Mouse (Mus musculus) hindbrain, embryonic 11.5 days (tissue): ENCODE results near the gene Atp5g2. TPM values are rescaled to one million over a fixed set of nuclear protein-coding genes. Genes with fewer than 3 reads are reported as not detected.
"Not testable (repeated sequence)": the region's sequence is repeated elsewhere in the genome, so short reads cannot be mapped to it uniquely, and the experiment has no call there.

Experiments used
- ATAC-seq: fragments of 200-750 bp; cut with Nextera tagmentation; 2 replicates; pipeline ENCODE4 v1.8.0; 2017; ENCODE audit warnings: mild to moderate bottlenecking, moderate TSS enrichment, moderate library complexity; ENCODE audit not compliant: low FRiP score
- DNase-seq: peaks from one replicate; pipeline ENCODE4 v3.0.0-alpha.2; 2015; ENCODE audit warnings: low spot score
- H3K27ac ChIP-seq: fragments of 300-500 bp; sonication (generic); 2 replicates; pipeline ENCODE4 v1.5.1; 2014; ENCODE audit warnings: mild to moderate bottlenecking, low read depth, low read length
- H3K27me3 ChIP-seq: fragments of 300-500 bp; sonication (generic); 2 replicates; pipeline ENCODE4 v1.6.1; 2014; ENCODE audit warnings: mild to moderate bottlenecking, low read length, moderate library complexity, mixed read lengths; ENCODE audit not compliant: control insufficient read depth, insufficient read depth
- H3K36me3 ChIP-seq: fragments of 300-500 bp; sonication (generic); 2 replicates; pipeline ENCODE4 v1.6.1; 2014; ENCODE audit warnings: mild to moderate bottlenecking, low read length, moderate library complexity, mixed read lengths; ENCODE audit not compliant: control insufficient read depth, insufficient read depth
- H3K4me1 ChIP-seq: fragments of 300-500 bp; sonication (generic); replicated peaks from 2 replicates; pipeline ENCODE4 v1.6.1; 2014; ENCODE audit warnings: low read length, mixed read lengths; ENCODE audit not compliant: control insufficient read depth, insufficient read depth
- H3K4me2 ChIP-seq: fragments of 300-500 bp; sonication (generic); replicated peaks from 2 replicates; pipeline ENCODE4 v1.6.1; 2014; ENCODE audit warnings: mild to moderate bottlenecking, low read depth, low read length
- H3K4me3 ChIP-seq: fragments of 300-500 bp; sonication (generic); 2 replicates; pipeline ENCODE4 v1.5.1; 2014; ENCODE audit warnings: low read depth, low read length
- H3K9ac ChIP-seq: fragments of 300-500 bp; sonication (generic); 2 replicates; pipeline ENCODE4 v1.6.1; 2014; ENCODE audit warnings: low read depth, low read length
- H3K9me3 ChIP-seq: fragments of 300-500 bp; sonication (generic); 2 replicates; pipeline ENCODE4 v1.6.1; 2016; ENCODE audit warnings: low read length; ENCODE audit not compliant: control insufficient read depth
- WGBS: fragments of 180-500 bp; shearing (Covaris S2); extraction: QIAGEN DNeasy Blood & Tissue Kit; methylation state at CpG from one replicate; pipeline ENCODE4 v1.1.7; 2014; 5-methylcytosine and 5-hydroxymethylcytosine counted together
- polyA plus RNA-seq: library from polyadenylated mRNA; unstranded; fragments of >200 nt; fragmentation: Nextera tagmentation; extraction: Ambion mirVana; gene quantifications from 2 replicates; pipeline ENCODE4 v1.2.1, GENCODE M21; 2014

The Atp5g2 gene
- polyA plus RNA-seq, 1 experiment from 2014 or later = 66.0 TPM

- 0 out of 2 replicates have a peak, but pooled peaks cover under 1% of the 10 kb centered on the region for H3K36me3 ChIP-seq
- H3K27me3 ChIP-seq = no peaks in the 10 kb centered on the region
- H3K27ac ChIP-seq = no peak overlapping the region; the same call in 1 of the 2 replicates
- DNase-seq (no peak), ATAC-seq (no peak)
- no peak overlapping the region for H3K4me2 ChIP-seq
- 86% methylated on average over 3 of the region's 3 CpGs for WGBS
- no peak overlapping the region for H3K9ac ChIP-seq
- no peaks in the 10 kb centered on the region for H3K4me1 ChIP-seq
- no peak overlapping the region for H3K4me3 ChIP-seq
- no peaks in the 10 kb centered on the region for H3K9me3 ChIP-seq
Observed at GRCm38 (mm10) chr15:102657926-102658381, 14.2 kb downstream of the Atp5g2 start.

GRCm38 (mm10) chr15:102656658-102657057 lies 15.5 kb downstream of the Atp5g2 start:
- Histone ChIP-seq H3K9me3 (no peaks in the 10 kb centered on the region), H3K27ac (peak overlapping the region; percentile 47; the same call in 1 of the 2 replicates), H3K36me3 (no peaks in the 10 kb centered on the region), H3K4me1 (no peaks in the 10 kb centered on the region), H3K4me2 (no peak overlapping the region), H3K27me3 (no peaks in the 10 kb centered on the region), H3K4me3 (no peak overlapping the region), H3K9ac (no peak overlapping the region)
- DNase-seq (peak; percentile 24), ATAC-seq (no peak)
- 14% methylated on average over 4 of the region's 4 CpGs for WGBS

GRCm38 (mm10) chr15:102651928-102652660 lies 20.1 kb downstream of the Atp5g2 start:
- ATAC-seq, H3K36me3 ChIP-seq, H3K4me2 ChIP-seq, H3K4me3 ChIP-seq, H3K9me3 ChIP-seq, H3K27me3 ChIP-seq, H3K27ac ChIP-seq, H3K4me1 ChIP-seq, DNase-seq, H3K9ac ChIP-seq: not testable (repeated sequence)
- WGBS = 80% methylated on average over 9 of the region's 9 CpGs

- Histone ChIP-seq H3K4me2 (no peak overlapping the region), H3K9ac (no peak overlapping the region), H3K36me3 (no peaks in the 10 kb centered on the region), H3K9me3 (no peaks in the 10 kb centered on the region), H3K27ac (no peak overlapping the region), H3K27me3 (no peaks in the 10 kb centered on the region), H3K4me1 (no peaks in the 10 kb centered on the region), H3K4me3 (no peak overlapping the region)
- DNase-seq = no peak
- WGBS = 93% methylated on average over 3 of the region's 3 CpGs
- no peak for ATAC-seq
Observed at GRCm38 (mm10) chr15:102651107-102651506, 21.0 kb downstream of the Atp5g2 start.

GRCm38 (mm10) chr15:102635817-102636216 lies 36.3 kb downstream of the Atp5g2 start:
- no peaks in the 10 kb centered on the region for H3K4me1 ChIP-seq
- WGBS = 89% methylated on average over 3 of the region's 3 CpGs
- no peaks in the 10 kb centered on the region for H3K36me3 ChIP-seq
- no peaks in the 10 kb centered on the region for H3K27me3 ChIP-seq
- ATAC-seq (no peak), DNase-seq (no peak)
- H3K9ac ChIP-seq = no peak overlapping the region
- H3K9me3 ChIP-seq = no peaks in the 10 kb centered on the region
- no peak overlapping the region for H3K4me2 ChIP-seq
- H3K4me3 ChIP-seq = no peak overlapping the region
- H3K27ac ChIP-seq = no peak overlapping the region

- no peak overlapping the region for H3K4me2 ChIP-seq
- no peaks in the 10 kb centered on the region for H3K4me1 ChIP-seq
- H3K9me3 ChIP-seq = no peaks in the 10 kb centered on the region
- no peaks in the 10 kb centered on the region for H3K36me3 ChIP-seq
- WGBS = 98% methylated on average over 8 of the region's 8 CpGs
- ATAC-seq (no peak), DNase-seq (no peak)
- no peak overlapping the region for H3K9ac ChIP-seq
- H3K4me3 ChIP-seq = no peak overlapping the region
- H3K27me3 ChIP-seq = no peaks in the 10 kb centered on the region
- no peak overlapping the region for H3K27ac ChIP-seq
Observed at GRCm38 (mm10) chr15:102634684-102635083, 37.5 kb downstream of the Atp5g2 start.

- H3K9me3 ChIP-seq = no peaks in the 10 kb centered on the region
- ATAC-seq = no peak; the same call in 1 of the 2 replicates
- peak overlapping the region; percentile 84 for H3K9ac ChIP-seq
- H3K27ac ChIP-seq = peak overlapping the region; percentile 97
- peak overlapping the region; percentile 76 for H3K4me2 ChIP-seq
- H3K4me3 ChIP-seq = peak overlapping the region; percentile 63
- WGBS = 1% methylated on average over 18 of the region's 18 CpGs
- no peaks in the 10 kb centered on the region for H3K36me3 ChIP-seq
- peaks cover 3% of the 10 kb centered on the region; the same call in 1 of the 2 replicates for H3K4me1 ChIP-seq
- DNase-seq = peak; percentile 69
- no peaks in the 10 kb centered on the region for H3K27me3 ChIP-seq
Observed at GRCm38 (mm10) chr15:102625687-102626055, 46.5 kb downstream of the Atp5g2 start.

GRCm38 (mm10) chr15:102624970-102625686 lies 47.0 kb downstream of the Atp5g2 start, which contains the start of the genes Gm28047 and Atf7:
Gene Gm28047, minus strand, starts transcription at chr15:102625067.
Gene Atf7, minus strand, starts transcription at chr15:102625464.
- H3K4me3 ChIP-seq = peak within 1 kb of the TSS; percentile 63
- H3K4me1 ChIP-seq = peaks cover 3% of the 10 kb centered on the region; the same call in 1 of the 2 replicates
- DNase-seq = peak; percentile 99
- H3K36me3 ChIP-seq = no peaks in the 10 kb centered on the region
- no peaks in the 10 kb centered on the region for H3K9me3 ChIP-seq
- under 1% methylated on average over 47 of the region's 51 CpGs for WGBS
- ATAC-seq = peak; percentile 100
- peak within 1 kb of the TSS; percentile 84 for H3K9ac ChIP-seq
- peak within 1 kb of the TSS; percentile 97 for H3K27ac ChIP-seq
- peak within 1 kb of the TSS; percentile 76 for H3K4me2 ChIP-seq
- H3K27me3 ChIP-seq = no peaks in the 10 kb centered on the region
